ENCODE assay signal across 23 mouse cellular contexts in genomic region chr5:90980297-90980696, GRCm38 (mm10). TPM values are rescaled to one million over a fixed set of nuclear protein-coding genes. Genes with fewer than 3 reads are reported as not detected.
"Had no signal": no experiment of that assay in that cellular context is flagged by ENCODE, and none has a peak within 500 bp of the region (broad histone marks: within the 10 kb centered on the region; RNA-seq: fewer than 3 reads in every experiment).

No protein-coding gene starts in this region.

- H3K27ac ChIP-seq: kidney, postnatal 0 days; layer of hippocampus, adult 2 months; limb, embryonic 12.5 days; limb, embryonic 15.5 days; liver, embryonic 14.5 days; midbrain, embryonic 10.5 days; midbrain, embryonic 13.5 days; neural tube, embryonic 13.5 days had no signal

- ATAC-seq: intestine, postnatal 0 days; liver, postnatal 0 days; midbrain, embryonic 13.5 days; midbrain, embryonic 16.5 days had no signal

- DNase-seq: kidney, adult 2 months; kidney, postnatal 25 days; liver, postnatal 0 days; lung, embryonic 14.5 days; lung, postnatal 10 days; lung, postnatal 36 days; retina, postnatal 1 day; thymus, adult 18-20 months; thymus, postnatal 36 days had no signal

- H3K4me3 ChIP-seq: layer of hippocampus, adult 2 months; limb, embryonic 12.5 days; limb, embryonic 15.5 days; megakaryocyte, embryonic 14.5 days; midbrain, embryonic 10.5 days; midbrain, embryonic 13.5 days; myocyte; neural tube, embryonic 13.5 days had no signal

RNA-seq across cellular contexts. Expression of gene Epgn, which starts 47.0 kb away (rescaled TPM):
- total RNA-seq: monocyte, adult 5-6 weeks; neutrophil, adult 5-6 weeks had no signal
